Mouse (Mus musculus): ENCODE data around the gene Zcchc7. TPM values are rescaled to one million over a fixed set of nuclear protein-coding genes. Genes with fewer than 3 reads are reported as not detected.

Zcchc7 gene
- polyA plus RNA-seq, 1 experiment: 73.2 TPM

- no peak for DNase-seq (ENCODE audit: extremely low spot score in 1 of 2, low spot score in 1 of 2)
Observed at GRCm38 (mm10) chr4:44948314-44948713, 192.6 kb downstream of the Zcchc7 start.

DNA sequence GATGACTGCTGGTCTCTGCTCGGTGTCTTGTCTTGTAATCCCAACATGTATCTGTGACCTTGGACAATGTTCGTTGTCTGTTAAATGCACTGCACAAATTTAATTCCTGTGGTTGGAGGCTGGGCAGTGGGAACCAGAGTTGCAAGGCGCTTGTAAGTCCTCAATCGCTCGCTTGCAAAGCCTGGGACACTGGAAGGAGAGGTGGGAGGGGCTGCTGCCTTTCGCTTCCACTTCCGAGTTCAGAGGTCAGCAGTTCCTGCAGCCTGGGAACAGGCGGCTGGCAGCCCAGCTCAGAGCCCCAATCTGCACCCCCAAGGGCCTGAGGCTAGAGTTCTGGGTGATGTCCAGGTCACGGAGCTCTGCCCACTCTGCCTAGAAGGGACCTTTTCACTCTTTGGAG, 197.4 kb downstream of the Zcchc7 start:
- DNase-seq (ENCODE audit: extremely low spot score in 1 of 2, low spot score in 1 of 2): no peak

- no peak for DNase-seq (ENCODE audit: extremely low spot score in 1 of 2, low spot score in 1 of 2)
Observed at GRCm38 (mm10) chr4:44958776-44959175, 203.1 kb downstream of the Zcchc7 start.

DNA sequence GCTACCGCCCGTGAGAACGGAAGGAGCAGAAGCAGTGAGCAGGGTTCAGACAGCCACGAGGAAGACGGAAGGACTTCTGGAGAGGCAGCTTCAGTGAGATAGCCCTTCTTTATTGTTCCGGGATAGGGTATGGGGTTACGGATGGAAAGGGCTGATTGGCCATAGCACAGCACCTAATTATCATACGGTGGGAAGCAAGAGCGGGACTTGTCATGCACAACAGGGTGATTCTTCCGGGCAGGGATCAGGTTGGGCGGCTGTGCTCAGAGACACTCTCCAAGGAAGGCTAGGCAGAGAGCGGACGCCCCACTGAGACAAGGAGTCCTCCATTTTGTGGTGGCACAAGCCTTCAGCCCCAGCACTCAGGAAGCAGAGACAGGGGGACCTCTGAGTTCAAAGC, 203.5 kb downstream of the Zcchc7 start:
- DNase-seq (ENCODE audit: extremely low spot score in 1 of 2, low spot score in 1 of 2): no peak

- DNase-seq (ENCODE audit: extremely low spot score in 1 of 2, low spot score in 1 of 2): no peak
Observed at GRCm38 (mm10) chr4:44963156-44963555, 207.5 kb downstream of the Zcchc7 start.

- no peak for DNase-seq (ENCODE audit: extremely low spot score in 1 of 2, low spot score in 1 of 2)
Observed at GRCm38 (mm10) chr4:44965175-44965574, 209.5 kb downstream of the Zcchc7 start.

DNA sequence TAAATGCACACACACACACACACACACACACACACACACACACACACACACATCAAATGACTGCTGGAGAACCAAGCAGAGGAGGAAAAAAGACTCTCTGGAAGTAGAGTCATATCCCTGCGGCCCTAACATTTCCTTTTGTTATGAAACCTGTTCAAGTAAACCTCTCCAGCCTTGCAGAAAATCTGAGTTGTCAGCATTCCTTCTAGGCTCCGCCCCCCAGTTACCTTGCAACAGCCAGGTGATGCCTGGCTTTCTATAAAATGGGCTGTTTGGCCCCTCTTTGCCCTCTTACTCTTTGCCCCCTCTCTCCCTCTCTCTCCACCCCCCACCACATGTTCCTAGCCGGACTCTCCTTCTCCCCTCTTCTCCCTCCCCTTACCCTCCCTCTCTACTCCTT, 210.1 kb downstream of the Zcchc7 start:
- no peak for DNase-seq (ENCODE audit: extremely low spot score in 1 of 2, low spot score in 1 of 2)

DNA sequence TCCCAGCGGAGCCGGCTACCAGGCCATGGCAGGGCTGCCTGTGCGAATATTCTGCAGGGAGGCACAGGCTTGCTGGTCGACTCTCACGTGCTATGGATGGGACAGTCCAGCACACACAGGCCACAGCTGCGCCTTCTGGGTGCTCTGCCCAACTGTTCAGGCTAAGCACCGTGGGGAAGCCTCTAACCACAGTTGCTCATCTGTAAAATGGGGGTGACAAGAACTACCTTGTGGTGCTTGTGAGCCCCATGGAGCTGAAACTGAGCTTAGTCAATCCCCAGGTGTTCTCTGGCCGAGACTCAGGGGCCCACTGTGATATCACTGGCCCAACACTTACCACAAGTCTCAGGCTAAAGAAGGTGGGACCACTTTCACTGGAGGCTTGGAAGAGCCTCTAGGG, 211.7 kb downstream of the Zcchc7 start:
- DNase-seq (ENCODE audit: extremely low spot score in 1 of 2, low spot score in 1 of 2): no peak

- no peak for DNase-seq (ENCODE audit: extremely low spot score in 1 of 2, low spot score in 1 of 2)
Observed at GRCm38 (mm10) chr4:44970056-44970455, 214.4 kb downstream of the Zcchc7 start.

DNA sequence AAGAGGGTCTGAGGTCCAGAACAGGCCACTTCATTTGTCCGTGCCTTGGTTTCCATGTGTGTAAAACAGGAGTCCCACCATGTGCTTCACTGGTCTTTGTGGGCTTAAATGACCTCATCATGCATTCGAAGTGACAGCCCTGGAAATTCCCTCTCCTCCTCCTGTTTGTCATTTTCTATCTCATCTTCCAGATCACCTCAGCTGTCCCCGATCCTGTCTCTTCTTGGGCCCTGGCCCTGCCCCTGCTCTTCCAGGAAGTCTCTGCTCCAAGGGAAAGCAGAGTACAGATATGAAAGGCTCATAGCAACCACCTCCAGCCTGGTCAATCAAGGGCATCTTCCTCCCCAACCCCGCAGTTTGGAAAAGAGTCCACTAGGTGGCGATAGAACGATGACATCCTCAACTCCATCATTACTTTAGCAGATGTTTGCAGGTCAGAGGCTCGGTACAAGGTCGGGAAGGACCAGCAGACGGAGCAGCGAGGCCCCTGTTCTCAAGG, 215.0 kb downstream of the Zcchc7 start:
- peak in 1 of 2 experiments; percentile 50 for DNase-seq (ENCODE audit: extremely low spot score in 1 of 2, low spot score in 1 of 2)

GRCm38 (mm10) chr4:44973450-44973849, 217.8 kb downstream of the Zcchc7 start:
- peak; percentile 90 to 96 for DNase-seq (ENCODE audit: extremely low spot score in 1 of 2, low spot score in 1 of 2)

DNA sequence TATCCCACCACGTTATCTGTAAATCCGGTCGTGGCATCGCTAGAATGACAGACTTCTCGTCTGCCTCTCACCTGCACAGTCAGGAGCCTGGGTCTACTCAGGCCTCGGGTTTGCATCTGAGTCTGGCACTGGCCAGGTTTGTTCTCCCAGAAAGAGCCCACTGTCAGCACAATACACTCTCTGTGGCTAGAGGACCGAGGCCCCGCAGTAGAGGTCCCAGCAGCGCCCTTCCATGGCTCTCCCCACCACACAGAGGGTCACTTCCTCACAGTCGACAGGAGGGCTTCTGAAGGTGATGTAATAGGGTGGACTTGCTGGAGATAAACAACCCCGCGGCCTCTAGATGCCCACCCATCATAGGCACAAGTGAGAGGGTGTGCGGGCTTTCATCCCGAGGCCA, 218.2 kb downstream of the Zcchc7 start:
- DNase-seq (ENCODE audit: extremely low spot score in 1 of 2, low spot score in 1 of 2): no peak

GRCm38 (mm10) chr4:44974331-44974730, 218.7 kb downstream of the Zcchc7 start:
- DNase-seq (ENCODE audit: extremely low spot score in 1 of 2, low spot score in 1 of 2): no peak

- no peak for DNase-seq (ENCODE audit: extremely low spot score in 1 of 2, low spot score in 1 of 2)
Observed at GRCm38 (mm10) chr4:44976026-44976615, 220.4 kb downstream of the Zcchc7 start.

DNA sequence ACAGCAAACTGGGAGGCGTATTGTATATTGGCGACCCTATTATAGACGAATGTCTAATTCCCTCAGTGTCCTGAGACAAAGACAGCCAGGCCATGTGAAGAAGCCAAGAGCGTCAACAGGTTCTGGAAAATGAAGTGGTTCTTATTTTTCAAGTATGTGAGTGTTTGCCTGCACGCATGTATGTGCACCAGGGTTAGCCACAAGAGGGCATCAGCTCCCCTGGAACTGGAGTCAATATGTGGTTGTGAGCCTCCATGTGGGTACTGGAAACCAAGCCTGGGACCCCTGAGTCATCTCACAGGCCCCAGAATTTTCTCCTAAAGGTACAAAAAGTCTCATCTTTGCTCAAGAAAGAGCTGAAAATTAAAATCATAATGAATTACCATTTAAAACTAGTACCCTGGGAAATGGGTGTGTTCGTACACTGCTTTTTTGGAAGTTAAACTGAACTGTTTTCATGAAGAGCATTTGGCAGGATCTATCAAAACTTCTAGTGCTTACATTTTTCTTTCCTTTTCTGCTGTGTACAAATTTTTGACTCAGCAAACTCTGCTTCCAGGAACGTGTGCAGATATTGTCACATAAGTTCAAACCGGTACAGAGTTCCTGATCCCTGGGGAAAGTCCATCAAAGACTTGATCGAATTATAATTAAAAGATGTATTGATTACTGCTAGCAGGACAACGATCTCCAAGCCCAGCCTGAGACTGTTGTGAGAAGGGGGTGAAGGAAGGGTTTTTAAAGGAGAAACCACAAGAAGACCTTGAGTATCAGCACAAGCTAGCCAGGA, 221.4 kb downstream of the Zcchc7 start:
- DNase-seq (ENCODE audit: extremely low spot score in 1 of 2, low spot score in 1 of 2): no peak

DNA sequence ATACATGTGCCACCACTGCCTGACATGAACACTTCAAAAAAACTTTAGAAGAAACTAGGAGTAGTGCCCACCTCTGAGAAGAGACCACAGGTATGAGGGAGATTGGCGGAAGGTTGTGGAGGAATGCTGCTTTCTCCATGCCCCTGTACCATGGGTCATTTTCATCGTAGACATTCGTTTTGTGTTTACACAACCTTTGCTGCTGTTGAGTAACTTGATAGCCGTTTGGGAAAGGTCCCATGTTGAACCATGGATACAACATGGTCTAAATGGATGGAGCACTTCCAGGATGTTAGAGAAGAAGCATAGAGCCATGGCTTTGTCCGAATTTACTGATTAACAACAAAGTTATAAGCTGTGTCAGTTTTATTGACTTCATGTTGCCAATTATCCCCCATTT, 222.5 kb downstream of the Zcchc7 start:
- no peak for DNase-seq (ENCODE audit: extremely low spot score in 1 of 2, low spot score in 1 of 2)

GRCm38 (mm10) chr4:44979794-44980338, 224.2 kb downstream of the Zcchc7 start:
- DNase-seq (ENCODE audit: extremely low spot score in 1 of 2, low spot score in 1 of 2): no peak

- DNase-seq (ENCODE audit: extremely low spot score in 1 of 2, low spot score in 1 of 2): peak in 1 of 2 experiments; percentile 73
Observed at GRCm38 (mm10) chr4:44981280-44981973, 225.8 kb downstream of the Zcchc7 start, which contains the start of gene Grhpr. TSS of gene Grhpr (plus strand) at chr4:44981395.
